Mouse (Mus musculus) C2C12 (cell line): ENCODE results near the gene Agfg2.

Source experiments
- CTCF ChIP-seq: IDR thresholded peaks from one replicate; pipeline ENCODE4 v1.5.1; 2011; ENCODE audit not compliant: control insufficient read depth, insufficient read depth, insufficient read length
- MYOG ChIP-seq: IDR thresholded peaks from one replicate; pipeline ENCODE4 v1.6.1; 2011; ENCODE audit not compliant: control insufficient read depth, insufficient read length; ENCODE audit errors: extremely low read depth

DNA sequence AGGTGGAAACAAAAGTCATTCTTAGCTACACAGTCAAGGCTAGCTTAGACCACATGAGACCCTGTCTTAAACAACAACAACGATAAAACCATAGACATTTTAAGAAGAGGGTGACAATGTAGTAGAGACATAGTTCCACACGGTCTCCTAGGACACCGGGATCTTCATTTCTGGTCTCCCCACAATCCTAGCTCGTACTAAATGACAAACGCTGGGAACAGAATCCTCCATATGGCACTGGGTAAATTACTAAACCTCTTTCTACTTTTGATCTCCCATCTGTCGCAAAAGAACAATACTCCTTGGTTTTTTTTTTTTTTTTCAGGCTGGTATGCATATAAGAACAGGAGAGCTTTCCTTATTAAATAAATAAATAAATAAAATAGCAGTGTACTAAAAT is 2.0 kb downstream of the Agfg2 start:
- TF ChIP-seq MYOG (no peak), CTCF (no peak)
